Mouse (Mus musculus) ES-E14 (cell line): Measurements from ENCODE around the gene Me1.

ENCODE experiments used
- CHD2 ChIP-seq: IDR thresholded peaks from 2 replicates; pipeline ENCODE4 v1.6.1; 2014; ENCODE audit warnings: mild to moderate bottlenecking, low read depth, low read length, inconsistent platforms
- HCFC1 ChIP-seq: IDR thresholded peaks from 2 replicates; pipeline ENCODE4 v1.6.1; 2012; ENCODE audit warnings: low read length, inconsistent platforms, borderline replicate concordance; ENCODE audit not compliant: insufficient read depth
- MAFK ChIP-seq: IDR thresholded peaks from 2 replicates; pipeline ENCODE4 v1.6.1; 2014; ENCODE audit warnings: mild to moderate bottlenecking, low read depth, low read length, inconsistent platforms; ENCODE audit not compliant: insufficient read depth
- ZC3H11A ChIP-seq: IDR thresholded peaks from 2 replicates; pipeline ENCODE4 v1.6.1; 2012; ENCODE audit warnings: low read depth, mild to moderate bottlenecking, inconsistent platforms, low read length, borderline replicate concordance
- ZNF384 ChIP-seq: IDR thresholded peaks from 2 replicates; pipeline ENCODE4 v1.6.1; 2012; ENCODE audit warnings: low read depth, low read length, inconsistent platforms

DNA sequence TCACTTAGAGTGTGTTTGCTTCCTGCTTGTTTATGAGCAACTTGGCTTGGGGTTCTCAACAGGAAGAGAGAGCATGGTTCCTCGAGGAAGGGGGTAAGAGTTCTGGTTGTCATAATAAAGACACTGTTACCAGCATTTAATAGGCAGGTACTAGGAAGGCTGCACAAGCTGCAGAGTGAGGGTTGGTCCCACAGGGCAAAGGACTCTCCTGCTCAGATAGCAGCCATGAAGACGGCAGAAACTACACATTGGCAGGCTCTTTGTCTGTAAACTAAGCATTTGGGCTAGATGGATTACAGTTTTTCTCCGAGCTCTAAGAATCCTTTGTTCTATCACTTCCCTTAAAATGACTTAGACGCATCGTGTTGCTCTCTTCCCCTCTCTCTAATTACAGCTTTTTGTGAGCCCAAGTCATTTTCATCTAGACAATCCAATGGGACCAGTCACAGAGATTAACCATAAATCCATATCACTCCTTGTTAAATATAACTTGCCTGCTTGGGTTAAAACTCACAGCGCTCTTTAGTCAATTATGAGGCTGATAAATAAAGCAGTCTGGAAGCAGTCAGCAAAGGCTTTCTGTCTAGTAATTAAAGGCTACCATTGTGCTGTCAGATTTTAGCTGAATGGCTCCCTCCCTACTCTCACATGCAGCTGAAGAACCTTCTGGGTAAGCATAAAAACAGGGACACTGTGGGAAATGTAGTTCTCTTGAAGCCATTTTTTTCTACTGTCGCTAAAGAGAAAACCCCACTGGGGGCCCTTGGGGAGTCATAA lies 30.0 kb upstream of the Me1 start:
- TF ChIP-seq ZC3H11A (no peak), CHD2 (no peak), ZNF384 (no peak), MAFK (no peak), HCFC1 (no peak)
